Mouse (Mus musculus): ENCODE measurements around the gene Gm21440. TPM values are rescaled to one million over a fixed set of nuclear protein-coding genes. Genes with fewer than 3 reads are reported as not detected.
"Not testable (repeated sequence)": the region's sequence is repeated elsewhere in the genome, so short reads cannot be mapped to it uniquely, and the experiment has no call there.

Gm21440 gene
- polyA plus RNA-seq (2015; fragmentation: Nextera tagmentation; extraction: Ambion mirVana): not detected in 2 replicates

DNA sequence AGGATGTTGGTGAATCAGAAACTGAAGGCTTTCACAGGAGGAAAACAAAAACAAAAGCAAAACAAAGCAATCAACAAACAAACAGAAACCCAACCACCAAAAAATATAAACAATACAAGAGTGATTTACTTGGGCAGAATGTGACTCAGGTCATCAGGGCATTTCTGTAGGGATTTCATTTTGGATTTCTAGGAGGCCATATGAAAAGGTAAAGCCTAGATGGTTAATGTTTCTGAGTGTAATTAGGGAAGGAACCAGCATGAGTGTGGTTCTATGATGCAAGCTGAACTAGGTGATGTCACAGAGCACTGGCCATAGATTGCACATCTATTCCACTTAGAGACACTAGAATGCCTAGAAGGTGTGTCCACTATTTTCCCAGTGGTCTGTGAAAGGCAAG is at the start of gene Gm21440, which contains the start of gene Gm21454:
Gene Gm21440, plus strand, starts transcription at position 301 of the 400 bp plus-strand sequence.
Gene Gm21454, plus strand, starts transcription at position 352 of the 400 bp plus-strand sequence.
- not testable (repeated sequence) for ATAC-seq (ENCODE audit: low read depth); H3K27me3 ChIP-seq; H3K27ac ChIP-seq; H3K4me2 ChIP-seq; H3K36me3 ChIP-seq; H3K4me3 ChIP-seq (replicated peaks); H3K9me3 ChIP-seq (replicated peaks); H3K4me1 ChIP-seq (replicated peaks); DNase-seq; H3K9ac ChIP-seq

DNA sequence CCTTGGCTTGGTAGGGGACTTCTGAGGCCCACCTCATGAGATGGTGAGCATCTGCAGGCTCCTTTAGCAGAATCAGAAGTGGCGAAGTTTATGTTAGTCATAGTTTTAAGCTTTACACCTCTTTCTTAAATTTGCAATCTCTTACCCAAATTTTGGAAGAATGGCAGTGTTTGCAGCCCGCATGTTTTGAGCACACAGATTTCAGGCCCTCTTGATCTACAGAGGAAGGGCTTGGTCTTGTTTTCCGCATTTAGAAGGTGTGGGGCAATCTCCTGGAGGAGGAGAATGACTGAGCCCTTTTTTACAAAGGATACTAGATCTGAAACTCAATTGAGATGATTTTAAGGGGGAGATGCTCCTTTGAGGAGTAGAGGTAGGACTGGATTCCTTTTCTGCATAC is 28.4 kb upstream of the Gm21440 start, which contains the start of gene Gm21828:
Gene Gm21828, minus strand, starts transcription at position 101 of the 400 bp plus-strand sequence.
- H3K27ac ChIP-seq; H3K4me2 ChIP-seq; H3K9ac ChIP-seq; ATAC-seq (ENCODE audit: low read depth); H3K4me1 ChIP-seq (replicated peaks); H3K4me3 ChIP-seq (replicated peaks); H3K36me3 ChIP-seq; H3K9me3 ChIP-seq (replicated peaks); DNase-seq; H3K27me3 ChIP-seq: not testable (repeated sequence)
- no CpG with 5 or more reads among the region's 3 CpGs for WGBS (ENCODE audit: insufficient replicate concordance)

Other genes with a start within 250 kb of the Gm21440 start
- gene Gm20807, start 209.5 kb upstream of the Gm21440 start, polyA plus RNA-seq (2015; fragmentation: Nextera tagmentation; extraction: Ambion mirVana): not detected in 2 replicates
- not detected in 2 replicates for gene Gm21891, start 118.9 kb upstream of the Gm21440 start, polyA plus RNA-seq (2015; fragmentation: Nextera tagmentation; extraction: Ambion mirVana)
- not detected in 2 replicates for gene Gm21425, start 90.4 kb upstream of the Gm21440 start, polyA plus RNA-seq (2015; fragmentation: Nextera tagmentation; extraction: Ambion mirVana)
- not detected in 2 replicates for gene Gm21828, start 28.5 kb upstream of the Gm21440 start, polyA plus RNA-seq (2015; fragmentation: Nextera tagmentation; extraction: Ambion mirVana)
- not detected in 2 replicates for gene Gm21454, start 51 bp downstream of the Gm21440 start, polyA plus RNA-seq (2015; fragmentation: Nextera tagmentation; extraction: Ambion mirVana)
- not detected in 2 replicates for gene Gm21725, start 96.7 kb downstream of the Gm21440 start, polyA plus RNA-seq (2015; fragmentation: Nextera tagmentation; extraction: Ambion mirVana)
- not detected in 2 replicates for gene Gm21866, start 213.2 kb downstream of the Gm21440 start, polyA plus RNA-seq (2015; fragmentation: Nextera tagmentation; extraction: Ambion mirVana)
- gene Gm20773, start 241.6 kb downstream of the Gm21440 start, polyA plus RNA-seq (2015; fragmentation: Nextera tagmentation; extraction: Ambion mirVana): not detected in 2 replicates

All from liver, embryonic 13.5 days (tissue).